Mouse (Mus musculus) skeletal muscle tissue, adult 2 months (tissue): ENCODE measurements around the gene Dnase1l2.
A peak's percentile ranks its signal among the peaks of the same experiment; 100 is the strongest.

ENCODE experiments used
- DNase-seq: peaks from one replicate; pipeline ENCODE4 v3.0.0-alpha.2; 2012; ENCODE audit warnings: low read depth, low spot score

The Dnase1l2 gene

DNA sequence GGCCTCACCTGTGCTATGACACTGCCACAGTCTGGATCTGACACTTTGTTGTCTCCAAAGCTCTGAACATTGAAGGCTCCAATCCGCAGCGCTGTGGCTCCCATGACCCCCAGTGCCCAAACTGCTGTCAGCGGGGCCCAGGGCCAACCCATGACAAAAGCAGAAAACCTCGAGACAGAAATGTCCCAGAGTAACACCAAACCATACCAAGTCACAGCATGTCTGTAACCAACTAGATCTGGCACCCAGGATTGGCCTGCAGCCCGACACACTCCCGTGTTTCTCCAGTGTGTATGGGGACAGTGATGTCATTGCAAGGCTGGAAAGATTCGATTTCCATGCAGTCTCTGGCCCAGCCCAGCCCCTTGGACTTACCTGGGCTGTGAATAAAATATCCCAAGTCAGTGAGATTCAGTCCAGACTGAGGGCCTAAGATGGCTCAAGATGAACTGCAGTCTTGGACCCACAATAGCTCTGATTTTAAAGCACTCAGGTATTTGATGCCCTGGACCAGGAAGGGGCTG, at the start of gene Dnase1l2:
Gene Dnase1l2, minus strand, starts transcription at position 474 of the 524 bp plus-strand sequence.
- no peak for DNase-seq

DNA sequence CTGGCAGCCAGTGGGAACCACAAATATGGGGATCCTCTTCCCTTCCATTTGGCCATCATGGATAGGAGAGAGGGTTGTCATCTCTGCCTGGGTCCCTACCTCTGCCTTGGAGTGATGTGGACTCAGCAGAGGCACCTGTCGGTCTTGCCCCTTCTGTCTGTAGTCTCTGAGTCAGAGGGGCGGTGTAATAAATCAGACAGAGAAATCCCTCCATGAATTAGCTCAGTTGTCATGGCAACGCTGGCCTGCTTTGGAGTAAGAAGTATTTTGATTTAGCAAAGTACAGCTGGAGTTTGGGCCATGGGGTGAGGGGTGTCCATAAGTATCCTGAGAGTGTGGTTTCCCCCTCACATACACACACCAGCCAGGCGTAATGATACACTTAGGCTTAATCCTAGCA, 47.5 kb upstream of the Dnase1l2 start:
- DNase-seq = no peak

DNA sequence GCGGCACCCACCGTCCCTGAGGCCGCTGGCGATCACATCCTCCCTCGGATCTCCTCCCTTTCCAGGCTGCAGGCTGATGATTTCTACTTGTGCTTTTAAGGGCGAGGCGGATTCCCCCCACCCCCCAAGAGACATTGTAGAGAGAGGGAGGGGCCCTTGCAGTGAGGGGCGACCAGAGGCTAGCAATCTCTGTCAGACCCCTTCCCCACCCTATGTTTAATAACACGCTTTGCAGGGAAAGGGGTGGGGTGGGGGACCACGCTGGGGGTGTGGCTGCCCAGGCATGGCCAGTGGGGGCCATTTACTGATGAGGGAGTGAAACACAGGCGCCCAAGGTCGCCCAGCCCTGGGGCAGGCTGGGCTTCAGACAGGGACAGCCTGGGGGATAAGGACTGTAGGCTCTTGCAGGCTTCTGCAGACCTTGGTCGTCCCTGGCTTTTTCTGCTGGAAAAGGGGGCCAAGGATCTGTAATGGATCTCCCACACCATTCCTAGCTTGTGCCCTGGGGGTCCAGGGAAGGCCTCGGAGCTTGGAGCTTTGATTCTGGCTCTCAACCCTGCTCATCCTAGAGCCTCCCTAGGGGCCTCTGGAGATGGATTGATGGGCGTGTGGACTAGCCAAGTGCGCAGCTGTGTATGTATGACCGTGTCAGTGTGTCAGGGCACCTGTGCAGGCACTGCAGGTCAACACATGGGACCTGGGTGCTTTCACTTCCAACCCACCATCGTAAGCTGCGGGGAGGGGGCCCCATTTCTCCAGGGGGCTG, 46.5 kb upstream of the Dnase1l2 start:
- DNase-seq = no peak

DNA sequence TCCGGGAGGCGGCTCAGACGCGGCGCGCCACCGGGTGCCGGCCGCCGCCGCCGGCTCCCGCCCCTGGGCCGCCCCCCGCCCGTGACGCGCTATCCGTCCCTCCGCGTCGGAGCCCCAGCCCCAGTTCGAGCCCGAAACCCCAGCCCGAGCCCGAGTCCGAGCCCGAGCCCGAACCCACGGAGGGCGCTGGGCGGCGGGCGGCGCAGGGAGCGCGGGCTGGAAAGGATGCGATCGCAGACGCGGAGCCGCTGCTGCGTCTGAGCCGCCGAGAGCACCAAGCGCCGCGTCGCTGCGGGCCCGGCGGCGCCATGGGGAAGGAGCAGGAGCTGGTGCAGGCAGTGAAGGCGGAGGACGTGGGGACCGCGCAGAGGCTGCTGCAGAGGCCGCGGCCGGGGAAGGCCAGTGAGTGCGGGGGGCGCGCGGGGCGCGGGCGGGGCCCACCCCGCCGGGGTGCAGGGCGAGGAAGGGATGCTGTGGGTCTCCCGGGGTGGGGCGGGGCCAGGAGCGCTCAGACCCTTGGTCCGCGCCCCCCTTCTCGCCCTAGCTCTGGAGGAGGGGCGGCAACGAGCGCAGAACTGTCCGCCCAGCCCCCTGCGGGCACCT, 45.9 kb upstream of the Dnase1l2 start:
- DNase-seq = no peak

DNA sequence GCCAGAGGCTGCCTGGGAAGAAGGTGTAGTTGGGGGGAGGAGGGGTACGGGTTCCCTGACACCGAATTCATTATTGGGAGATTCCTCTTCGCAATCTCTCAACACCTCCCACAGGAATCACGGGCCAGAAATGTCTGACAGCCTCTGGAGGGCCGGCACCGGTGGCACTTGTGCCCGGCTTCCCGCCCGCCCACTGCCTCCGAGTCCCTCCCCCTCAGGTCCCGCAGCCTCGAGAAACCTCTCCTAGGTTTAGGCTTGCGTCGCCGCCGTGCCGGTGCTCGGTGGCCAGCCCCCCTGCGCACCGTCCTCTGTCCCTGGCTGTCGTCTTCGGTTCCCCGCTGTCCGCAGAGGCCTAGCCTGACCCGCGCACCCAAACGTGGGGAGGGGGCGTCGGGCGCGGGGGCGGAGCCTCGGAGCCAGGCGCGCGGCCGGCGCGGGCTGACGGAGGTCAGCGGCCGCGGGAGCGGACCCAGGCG, 45.3 kb upstream of the Dnase1l2 start, which contains the start of gene Caskin1:
Gene Caskin1, plus strand, starts transcription at position 416 of the 476 bp plus-strand sequence.
- DNase-seq = no peak

DNA sequence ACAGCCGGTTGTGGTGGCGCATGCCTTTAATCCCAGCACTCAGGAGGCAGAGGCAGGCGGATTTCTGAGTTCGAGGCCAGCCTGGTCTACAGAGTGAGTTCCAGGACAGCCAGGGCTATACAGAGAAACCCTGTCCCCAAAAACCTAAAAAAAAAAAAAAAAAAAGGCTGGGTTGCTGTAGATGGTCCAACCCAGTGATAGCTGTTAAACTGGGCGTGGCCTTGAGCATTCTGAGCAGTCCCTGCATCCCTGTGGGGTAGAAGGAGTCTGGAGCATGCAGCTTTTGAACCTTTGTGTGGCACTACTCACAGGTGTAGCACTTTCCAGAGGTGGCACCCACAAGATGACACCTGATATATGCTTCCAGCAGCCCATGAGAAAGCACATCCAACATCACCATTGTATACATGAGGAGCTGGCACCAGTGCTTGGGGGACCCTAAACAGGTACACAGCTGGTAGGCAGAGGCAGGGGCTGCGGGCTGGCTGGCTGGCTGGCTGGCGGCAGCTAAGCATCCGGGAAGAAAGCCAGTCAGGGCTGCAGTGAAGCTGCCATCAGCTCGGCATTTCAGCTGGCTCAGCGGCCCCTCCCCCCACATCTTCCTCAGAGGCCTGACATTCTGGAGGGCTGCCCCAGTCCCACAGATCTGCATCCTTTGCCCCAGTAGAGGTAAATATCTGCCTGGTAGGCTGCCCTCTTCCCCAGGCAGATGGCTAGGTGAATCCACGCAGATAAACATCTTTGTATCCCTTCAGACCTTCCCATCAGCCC, 42.4 kb upstream of the Dnase1l2 start:
- DNase-seq = no peak

DNA sequence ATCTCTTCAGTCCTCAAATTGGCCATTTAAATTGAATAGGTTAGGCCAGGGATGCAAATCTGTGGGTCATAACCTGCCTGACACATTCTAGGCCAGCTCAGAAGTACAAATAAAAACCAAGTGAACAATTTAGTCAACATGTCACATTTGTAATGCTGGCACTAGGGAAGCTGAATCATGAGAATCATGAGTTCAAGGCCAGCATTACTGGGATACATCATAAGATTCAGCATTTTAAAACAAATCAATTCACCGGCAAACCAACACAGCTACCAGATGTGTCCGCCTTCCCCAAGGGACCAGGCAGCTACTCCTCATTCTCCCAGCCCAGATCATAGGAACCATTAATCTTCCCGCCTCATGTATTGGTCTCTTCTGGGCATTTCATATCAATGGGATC, 40.6 kb upstream of the Dnase1l2 start:
- no peak for DNase-seq

DNA sequence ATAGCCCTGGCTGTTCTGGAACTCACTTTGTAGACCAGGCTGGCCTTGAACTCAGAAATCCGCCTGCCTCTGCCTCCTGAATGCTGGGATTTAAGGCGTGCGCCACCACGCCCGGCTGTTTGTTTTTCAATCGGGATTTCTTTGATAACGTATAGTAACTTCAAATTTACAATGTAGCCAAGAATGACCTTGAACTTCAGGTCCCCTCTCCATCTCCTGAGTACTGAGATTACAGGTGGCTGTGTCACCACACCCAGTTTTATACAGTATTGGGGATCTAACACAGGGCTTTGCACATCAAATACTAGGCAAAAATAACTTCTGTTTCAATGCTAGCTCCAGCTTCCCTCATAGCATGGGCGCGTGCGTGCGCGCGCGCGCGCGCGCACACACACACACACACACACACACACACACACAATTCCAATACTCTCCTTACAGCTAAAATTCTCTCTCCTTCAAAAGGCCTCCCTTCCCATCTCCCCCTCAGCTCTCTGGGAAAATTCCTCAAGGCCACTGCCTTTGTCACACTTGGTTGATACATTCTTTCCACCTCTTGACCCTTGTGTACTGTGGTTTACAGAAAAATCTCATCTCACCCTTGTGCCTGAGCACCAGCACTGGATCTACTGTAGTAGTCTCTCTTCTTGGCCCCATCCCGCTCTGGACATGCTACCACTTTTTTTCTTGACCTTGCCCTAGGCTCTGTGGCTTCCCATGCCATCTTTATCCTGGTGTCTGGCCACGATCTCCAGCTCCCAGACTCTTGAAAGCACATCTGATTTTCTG, 38.3 kb upstream of the Dnase1l2 start:
- DNase-seq = no peak

DNA sequence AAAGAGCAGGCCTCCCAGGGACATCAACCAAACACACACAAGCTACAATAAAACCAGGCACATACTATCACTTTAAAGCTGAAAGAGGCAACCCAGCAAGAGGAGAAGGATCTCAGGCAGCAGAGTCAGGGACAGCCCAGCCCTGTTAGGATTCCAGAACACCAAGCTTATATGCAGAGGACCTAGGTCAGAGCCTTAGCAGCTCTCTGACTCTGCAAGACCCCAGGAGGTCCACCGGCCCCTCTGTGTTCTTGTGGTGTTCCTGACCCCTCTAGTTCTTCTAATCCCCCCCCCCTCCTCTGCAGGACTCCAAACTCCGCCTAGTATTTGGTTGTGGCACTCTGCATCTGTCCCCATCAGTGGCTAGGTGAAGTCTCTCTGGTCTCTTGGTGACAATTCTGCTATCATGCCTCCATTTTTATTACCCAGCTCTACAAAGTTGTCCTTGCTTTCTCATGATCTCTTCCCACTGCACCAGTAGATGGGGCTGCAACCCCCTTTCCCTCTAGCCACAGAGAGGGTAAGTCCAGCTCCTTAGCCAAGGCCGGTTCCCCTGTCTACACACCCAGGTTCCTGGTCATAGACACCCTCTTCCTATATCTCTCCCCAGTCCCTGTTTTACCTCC, 37.4 kb upstream of the Dnase1l2 start:
- no peak for DNase-seq

DNA sequence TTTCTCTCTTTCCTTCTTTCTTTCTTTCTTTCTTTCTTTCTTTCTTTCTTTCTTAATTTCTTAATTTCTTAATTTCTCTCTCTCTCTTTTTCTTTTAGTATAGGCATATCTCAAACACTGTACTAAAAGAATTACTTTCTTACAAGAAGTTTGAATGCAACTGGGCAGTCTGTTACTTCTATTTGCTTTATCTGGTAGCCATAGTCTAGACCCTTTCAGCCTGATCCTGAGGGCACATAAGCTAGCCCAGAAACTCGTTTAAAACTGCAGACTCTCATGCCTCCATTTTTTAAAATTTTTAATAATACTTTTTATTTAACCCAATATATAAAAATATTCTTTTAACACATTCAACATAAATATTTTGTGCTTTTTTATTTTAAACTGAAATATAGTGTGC, 36.5 kb upstream of the Dnase1l2 start:
- DNase-seq = no peak

DNA sequence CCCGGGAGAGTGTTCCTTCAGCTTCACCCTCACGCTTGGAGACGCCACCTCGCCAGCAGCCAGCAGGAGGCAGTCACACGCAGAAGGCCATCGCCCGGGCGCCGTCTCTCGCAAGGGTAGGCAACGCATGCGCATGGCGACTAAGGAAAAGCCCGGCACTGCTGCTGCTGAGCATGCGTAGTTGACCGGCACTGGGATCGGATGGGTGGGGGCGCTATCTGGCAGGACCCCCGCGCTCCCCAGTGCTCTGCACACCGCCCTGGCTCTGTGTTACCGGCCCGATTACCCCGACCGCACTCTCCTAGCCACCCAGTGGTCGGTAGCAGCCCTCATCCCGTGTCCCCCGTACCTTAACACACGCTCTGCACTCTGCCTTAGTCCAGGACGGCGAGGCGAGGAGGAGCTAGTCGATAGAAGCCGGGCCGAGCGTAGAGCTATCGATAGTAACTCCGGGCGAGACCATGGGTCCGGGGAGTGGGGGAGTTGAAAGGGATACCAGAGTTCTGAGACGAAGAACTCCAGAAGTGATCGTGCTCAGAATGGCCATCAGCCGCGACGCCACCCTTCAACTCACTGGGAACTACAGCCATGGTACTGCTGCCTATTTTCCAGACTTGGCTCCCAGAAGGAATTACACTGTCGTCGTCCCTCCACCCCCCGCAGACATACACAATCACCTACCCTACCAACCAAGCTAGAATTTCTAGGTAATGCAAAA, 35.9 kb upstream of the Dnase1l2 start, which contains the start of gene Mlst8:
Gene Mlst8, minus strand, starts transcription at position 416 of the 718 bp plus-strand sequence.
- DNase-seq = peak; percentile 95

DNA sequence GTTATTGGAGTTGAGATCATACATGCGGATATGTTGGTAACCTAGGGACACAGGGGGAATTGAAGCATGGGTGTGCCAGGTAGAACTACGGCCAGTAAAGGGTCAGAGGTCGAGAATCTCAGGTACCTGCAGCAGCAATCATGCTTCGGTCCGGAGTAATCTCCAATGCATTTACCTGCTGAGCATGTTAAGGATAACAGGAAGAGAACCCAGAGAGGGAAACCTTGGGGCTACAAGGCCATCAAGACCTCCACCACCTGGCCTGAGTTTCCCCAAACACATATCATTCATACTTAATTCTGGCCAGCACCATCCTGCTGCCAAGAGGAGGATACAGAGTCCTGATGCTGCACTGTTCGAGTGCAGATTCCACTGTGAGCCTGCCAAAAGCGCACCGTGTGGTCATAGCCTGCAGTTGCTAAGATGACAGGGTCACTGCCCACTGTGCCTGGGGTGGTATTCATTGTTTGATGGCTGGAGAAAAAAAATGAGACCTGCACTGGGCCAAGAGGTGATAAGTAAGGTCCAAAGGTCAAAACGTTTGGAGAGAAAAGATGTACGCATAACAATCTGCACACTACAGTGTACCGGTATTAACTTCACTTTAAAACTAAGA, 35.2 kb upstream of the Dnase1l2 start:
- no peak for DNase-seq

DNA sequence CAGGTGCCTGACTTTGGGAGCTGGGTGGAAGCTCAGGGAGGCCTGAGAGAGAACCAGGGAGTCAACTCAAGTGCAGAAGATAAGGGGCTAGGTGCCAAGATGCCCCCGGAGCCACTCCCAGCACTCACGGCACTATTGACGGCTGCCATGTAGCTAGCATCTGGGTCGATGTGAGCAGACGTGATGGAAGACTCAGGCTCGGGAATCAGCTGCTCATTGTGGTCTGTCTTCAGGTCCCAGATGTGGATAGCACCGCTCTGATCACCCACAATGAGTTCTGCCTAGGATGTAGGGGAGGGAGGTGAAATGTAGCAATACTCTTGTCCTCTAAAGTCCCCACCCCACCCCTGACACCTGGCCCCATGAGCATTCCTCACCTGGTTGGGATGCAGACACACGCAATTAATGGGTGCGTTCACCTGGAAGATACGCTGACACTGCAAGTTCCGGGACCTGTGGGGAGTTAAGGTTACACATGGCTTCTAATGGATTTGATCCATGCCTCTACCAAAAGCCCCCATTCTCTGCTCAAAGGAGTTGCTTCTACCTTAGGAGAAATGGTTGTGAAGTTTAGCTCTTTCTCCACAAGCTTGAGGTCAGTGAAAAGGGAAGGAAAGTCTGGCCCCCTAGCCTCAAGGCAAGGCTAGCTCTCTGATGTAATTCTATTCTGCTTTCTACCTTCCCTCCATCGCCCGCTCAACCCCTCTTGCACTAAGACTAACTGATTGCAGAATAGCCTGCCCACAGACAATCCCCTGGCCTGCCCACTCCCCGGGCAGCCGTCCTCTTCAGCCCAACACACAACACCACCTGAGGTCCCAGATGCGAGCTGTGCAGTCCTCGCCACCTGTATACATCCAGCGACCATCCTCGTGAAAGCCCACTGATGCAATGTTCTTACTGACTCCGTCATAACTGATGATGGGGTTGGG, 34.4 kb upstream of the Dnase1l2 start:
- no peak for DNase-seq

DNA sequence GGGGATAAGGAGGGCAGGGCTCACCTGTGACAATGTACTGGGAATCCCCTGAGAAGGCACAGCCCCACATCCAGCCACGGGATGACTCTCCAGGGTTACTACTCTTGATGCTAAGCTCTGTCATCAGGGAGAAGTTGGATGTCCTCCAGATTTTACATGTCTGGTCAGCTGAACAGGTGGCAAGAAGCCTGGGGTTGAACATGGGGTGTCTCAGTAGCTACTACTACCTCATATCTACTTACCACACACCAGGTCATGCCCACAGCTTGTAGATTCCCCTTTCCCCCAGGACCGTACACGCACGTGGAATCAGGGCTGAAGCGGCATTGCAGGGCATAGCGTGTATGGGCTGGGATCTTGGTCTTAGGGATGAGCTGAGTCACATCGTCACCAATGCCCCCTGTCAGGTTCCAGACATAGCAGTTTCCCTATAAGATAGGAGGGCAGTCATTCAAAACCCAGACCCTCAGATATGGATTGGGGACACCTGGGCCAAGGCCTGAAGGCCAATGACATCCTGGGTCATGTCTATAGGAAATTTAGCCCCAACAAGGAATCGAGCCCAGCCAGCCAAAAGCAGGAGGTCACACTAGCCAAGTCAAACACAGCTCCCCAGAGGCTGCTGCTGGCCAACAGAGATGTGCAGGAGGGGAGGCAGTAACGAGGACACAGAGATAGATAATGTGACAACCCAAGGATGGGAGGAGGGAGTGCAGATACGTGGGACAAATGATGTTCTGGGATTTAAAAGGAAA, 33.3 kb upstream of the Dnase1l2 start:
- DNase-seq = no peak

DNA sequence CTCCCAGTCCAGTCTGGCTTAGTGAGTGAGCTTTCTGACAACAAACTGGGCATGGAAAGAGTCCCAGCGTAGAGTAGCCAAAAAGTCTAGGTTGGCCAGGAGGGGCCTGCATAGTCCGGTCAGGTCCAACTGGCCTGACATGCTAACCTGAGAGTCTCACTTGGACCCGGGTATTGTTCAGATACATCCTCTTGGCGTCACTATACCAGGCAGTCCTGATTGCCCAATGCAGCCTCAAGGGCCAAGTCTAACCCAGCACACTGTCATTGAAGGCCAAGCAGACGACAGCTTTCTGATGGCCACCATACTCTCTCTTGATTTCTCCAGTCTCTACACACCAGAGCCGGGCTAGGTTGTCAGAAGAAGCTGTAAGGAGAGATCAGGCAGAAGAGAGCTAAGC, 32.7 kb upstream of the Dnase1l2 start:
- DNase-seq = no peak

DNA sequence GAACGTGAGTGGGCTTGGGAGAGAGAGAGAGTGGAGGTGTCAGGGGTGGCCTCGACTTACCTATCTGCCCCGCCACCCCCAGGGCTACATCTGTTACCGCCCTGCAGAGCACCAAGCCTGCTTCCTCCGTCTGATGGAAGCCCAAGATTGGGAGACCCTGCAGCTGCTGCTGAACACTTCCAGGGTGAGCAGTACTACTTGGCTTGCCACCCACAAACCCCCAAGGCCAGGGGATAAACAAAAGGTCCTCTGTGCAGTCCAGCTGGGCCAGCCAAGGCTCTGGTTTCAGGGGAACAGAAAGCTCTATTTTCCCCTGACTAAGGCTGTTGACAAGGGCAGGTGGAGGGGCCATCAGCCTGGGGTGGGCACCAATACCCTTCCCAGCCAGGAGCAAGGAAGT, 31.7 kb upstream of the Dnase1l2 start:
- no peak for DNase-seq

DNA sequence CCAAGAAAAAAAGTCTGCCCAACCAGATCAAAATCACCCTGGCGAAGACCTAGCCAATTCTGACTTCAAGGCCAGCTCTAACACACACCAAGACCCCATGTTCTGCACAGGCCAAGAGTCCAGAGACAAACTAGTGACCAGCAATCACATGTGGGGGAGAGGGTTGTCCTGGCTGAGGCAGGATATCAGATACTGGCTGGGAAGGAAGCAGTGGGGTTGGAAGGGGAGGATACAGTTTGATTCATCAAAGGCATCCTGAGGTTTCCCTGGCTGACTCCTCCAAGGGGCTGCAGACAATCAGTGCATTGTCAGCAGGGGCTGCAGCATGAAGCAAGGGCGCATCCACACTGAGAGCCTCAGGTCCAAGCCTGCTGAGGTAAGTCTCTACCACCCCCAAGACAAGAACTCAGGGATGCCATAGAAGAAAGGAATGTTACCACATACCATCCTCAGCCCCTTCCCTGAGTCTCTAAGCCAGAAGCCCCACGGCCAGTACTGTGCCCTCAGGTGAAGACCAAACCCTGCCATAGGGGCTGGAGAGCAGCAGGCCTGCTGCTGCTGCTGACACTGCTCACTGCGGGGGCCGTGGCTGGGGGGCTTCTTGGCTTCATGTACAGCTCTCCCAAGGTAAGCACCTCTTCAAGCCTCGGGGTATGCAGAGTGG, 30.8 kb upstream of the Dnase1l2 start, which contains the start of gene Bricd5:
Gene Bricd5, plus strand, starts transcription at position 273 of the 664 bp plus-strand sequence.
- no peak for DNase-seq
